Mouse (Mus musculus) c-Kit-positive CD71-negative TER-119-negative erythroid progenitor cells, embryonic 14.5 days (primary cell): ENCODE measurements at regions not wholly inside any gene's neighbourhood (a gene's known extent, or its start where the extent isn't known, plus 50 kb on each side); places are given as distances from the start of the nearest gene placed in this dataset.

Source experiments
- DNase-seq: peaks from one replicate; pipeline ENCODE4 v3.0.0-alpha.2; 2013; ENCODE audit warnings: low read depth

DNA sequence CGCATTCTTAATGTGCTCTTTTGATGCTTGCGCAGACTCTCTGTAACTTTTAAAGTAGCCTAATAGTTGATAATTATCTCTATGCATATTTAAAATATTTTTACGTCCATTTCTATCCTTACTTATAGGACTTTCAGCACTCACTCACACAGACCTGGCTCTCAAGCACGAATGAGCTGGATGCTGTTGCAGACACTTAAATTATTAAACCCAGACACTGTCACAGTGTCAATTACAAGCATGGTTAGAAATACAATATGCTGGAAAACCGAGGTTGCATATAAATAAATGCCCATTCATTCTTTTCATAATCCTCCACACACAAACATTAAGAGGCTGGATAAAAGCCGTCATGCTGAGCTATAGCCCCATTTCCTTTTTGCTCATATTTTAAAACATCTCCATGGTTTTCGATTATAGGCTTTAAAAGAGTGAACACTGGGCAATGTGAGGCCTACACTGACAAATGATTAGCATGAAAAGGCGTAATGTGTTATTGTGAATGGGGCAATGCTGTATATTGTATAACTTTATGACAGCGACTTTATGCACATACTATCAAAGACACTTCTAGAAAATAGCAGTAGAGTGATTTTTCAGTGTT, 566.3 kb downstream of the Pdha2 start:
- DNase-seq, result no peak

DNA sequence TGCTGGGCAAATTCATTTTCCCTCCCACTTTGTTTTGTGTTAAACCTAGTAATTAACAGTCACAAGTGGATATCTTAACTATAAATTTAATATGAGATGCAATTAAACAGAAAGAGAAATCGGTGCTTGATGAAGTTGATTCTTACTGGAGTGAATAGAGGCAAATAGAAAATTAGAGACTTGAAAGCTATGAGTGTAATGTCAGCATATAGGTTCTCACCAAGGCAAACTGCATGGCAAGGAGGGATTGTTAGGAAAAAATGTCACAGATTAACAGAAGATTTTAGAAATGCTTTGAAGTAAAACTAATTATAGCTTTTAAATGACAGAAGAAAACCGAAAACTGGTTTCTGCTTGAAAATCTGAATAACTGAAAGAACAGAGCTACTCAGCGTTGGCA, 592.3 kb downstream of the Pdha2 start:
- no peak for DNase-seq
